Mouse (Mus musculus) ovary, postnatal 36 days (tissue): ENCODE measurements around the gene Tial1.

ENCODE experiments used
- DNase-seq: peaks from one replicate; pipeline ENCODE4 v3.0.0; 2022; ENCODE audit warnings: low spot score, mixed read lengths

Tial1 gene

GRCm38 (mm10) chr7:128461285-128462215 lies at the start of gene Tial1:
Tial1 (minus strand) TSS chr7:128461717.
- DNase-seq: peak; percentile 97

GRCm38 (mm10) chr7:128504091-128504490 lies 42.6 kb upstream of the Tial1 start:
- DNase-seq: no peak

GRCm38 (mm10) chr7:128499801-128500200 lies 38.3 kb upstream of the Tial1 start:
- peak; percentile 23 for DNase-seq

- DNase-seq: no peak
Observed at GRCm38 (mm10) chr7:128494546-128494945, 33.0 kb upstream of the Tial1 start.

- DNase-seq: no peak
Observed at GRCm38 (mm10) chr7:128488986-128489385, 27.5 kb upstream of the Tial1 start.

- peak; percentile 71 for DNase-seq
Observed at GRCm38 (mm10) chr7:128474322-128474721, 12.8 kb upstream of the Tial1 start.

- no peak for DNase-seq
Observed at GRCm38 (mm10) chr7:128462406-128462805, 889 bp upstream of the Tial1 start.

- no peak for DNase-seq
Observed at GRCm38 (mm10) chr7:128460865-128461228, 670 bp downstream of the Tial1 start.

GRCm38 (mm10) chr7:128460131-128460864 lies 1.2 kb downstream of the Tial1 start:
- DNase-seq: no peak

GRCm38 (mm10) chr7:128459791-128460130 lies 1.8 kb downstream of the Tial1 start:
- no peak for DNase-seq

GRCm38 (mm10) chr7:128458011-128458410 lies 3.5 kb downstream of the Tial1 start:
- no peak for DNase-seq

- DNase-seq: no peak
Observed at GRCm38 (mm10) chr7:128452731-128453130, 8.8 kb downstream of the Tial1 start.

GRCm38 (mm10) chr7:128440584-128440983 lies 20.9 kb downstream of the Tial1 start:
- no peak for DNase-seq

GRCm38 (mm10) chr7:128439251-128439650 lies 22.3 kb downstream of the Tial1 start:
- no peak for DNase-seq

- no peak for DNase-seq
Observed at GRCm38 (mm10) chr7:128438131-128438530, 23.4 kb downstream of the Tial1 start.

- DNase-seq: no peak
Observed at GRCm38 (mm10) chr7:128433213-128433612, 28.3 kb downstream of the Tial1 start.

GRCm38 (mm10) chr7:128432574-128432973 lies 28.9 kb downstream of the Tial1 start:
- no peak for DNase-seq

GRCm38 (mm10) chr7:128422491-128422890 lies 39.0 kb downstream of the Tial1 start:
- no peak for DNase-seq

- no peak for DNase-seq
Observed at GRCm38 (mm10) chr7:128421701-128422100, 39.8 kb downstream of the Tial1 start.

- DNase-seq: no peak
Observed at GRCm38 (mm10) chr7:128419690-128420089, 41.8 kb downstream of the Tial1 start.

GRCm38 (mm10) chr7:128417930-128418779 lies 43.4 kb downstream of the Tial1 start, which contains the start of gene Rgs10:
Rgs10 (minus strand) TSS chr7:128418758.
- DNase-seq: peak; percentile 75
